ENCODE assay signal across 22 mouse cellular contexts in genomic region chr2:146361969-146362368, GRCm38 (mm10).
"Had no signal": no experiment of that assay in that cellular context is flagged by ENCODE, and none has a peak within 500 bp of the region (broad histone marks: within the 10 kb centered on the region; RNA-seq: fewer than 3 reads in every experiment).

No protein-coding gene starts in this region.

- H3K4me1 ChIP-seq: liver, embryonic 12.5 days; liver, embryonic 15.5 days; megakaryocyte, embryonic 14.5 days had no signal

- H3K4me3 ChIP-seq: layer of hippocampus, adult 2 months; left cerebral cortex, adult 2 months; limb, embryonic 10.5 days; limb, embryonic 13.5 days; liver, embryonic 12.5 days; liver, embryonic 15.5 days; lung, embryonic 15.5 days; megakaryocyte, embryonic 14.5 days; midbrain, embryonic 10.5 days; midbrain, embryonic 13.5 days; neural tube, embryonic 12.5 days; neural tube, embryonic 15.5 days had no signal

- H3K9ac ChIP-seq: limb, embryonic 13.5 days; liver, embryonic 12.5 days; liver, embryonic 15.5 days; lung, embryonic 15.5 days; midbrain, embryonic 13.5 days; neural tube, embryonic 12.5 days; neural tube, embryonic 15.5 days had no signal

- H3K36me3 ChIP-seq: limb, embryonic 10.5 days; limb, embryonic 13.5 days; liver, embryonic 12.5 days; liver, embryonic 15.5 days; lung, embryonic 15.5 days; midbrain, embryonic 10.5 days; midbrain, embryonic 13.5 days; neural tube, embryonic 12.5 days; neural tube, embryonic 15.5 days had no signal

- H3K9me3 ChIP-seq: limb, embryonic 10.5 days; limb, embryonic 13.5 days; liver, embryonic 12.5 days; liver, embryonic 15.5 days; lung, embryonic 15.5 days; megakaryocyte, embryonic 14.5 days; midbrain, embryonic 10.5 days; midbrain, embryonic 13.5 days; neural tube, embryonic 12.5 days; neural tube, embryonic 15.5 days had no signal

- DNase-seq: kidney, adult 2 months; kidney, postnatal 25 days; layer of hippocampus, postnatal 36 days; liver; lung, adult 18-20 months; lung, postnatal 10 days; lung, postnatal 36 days; thymus, adult 18-20 months; thymus, postnatal 36 days had no signal

- H3K27ac ChIP-seq: kidney, postnatal 0 days; layer of hippocampus, adult 2 months; left cerebral cortex, adult 2 months; limb, embryonic 10.5 days; limb, embryonic 13.5 days; liver, embryonic 12.5 days; liver, embryonic 15.5 days; lung, embryonic 15.5 days; midbrain, embryonic 10.5 days; midbrain, embryonic 13.5 days; neural tube, embryonic 12.5 days; neural tube, embryonic 15.5 days had no signal

- H3K27me3 ChIP-seq: limb, embryonic 13.5 days; liver, embryonic 12.5 days; liver, embryonic 15.5 days; lung, embryonic 15.5 days; megakaryocyte, embryonic 14.5 days; midbrain, embryonic 13.5 days; neural tube, embryonic 12.5 days; neural tube, embryonic 15.5 days had no signal

- H3K4me2 ChIP-seq: limb, embryonic 13.5 days; liver, embryonic 12.5 days; liver, embryonic 15.5 days; lung, embryonic 15.5 days; midbrain, embryonic 13.5 days; neural tube, embryonic 12.5 days; neural tube, embryonic 15.5 days had no signal

- ATAC-seq: liver, embryonic 12.5 days; midbrain, embryonic 13.5 days had no signal
